Mouse (Mus musculus) frontal cortex, postnatal 25 days (tissue): ENCODE results near the gene Ogg1.
A peak's percentile ranks its signal among the peaks of the same experiment; 100 is the strongest.

Source experiments
- DNase-seq, 2 experiments: peaks; one replicate each; pipeline ENCODE4 v3.0.0; 2022; ENCODE audit warnings: low spot score in 2 of 2

Ogg1 gene

DNA sequence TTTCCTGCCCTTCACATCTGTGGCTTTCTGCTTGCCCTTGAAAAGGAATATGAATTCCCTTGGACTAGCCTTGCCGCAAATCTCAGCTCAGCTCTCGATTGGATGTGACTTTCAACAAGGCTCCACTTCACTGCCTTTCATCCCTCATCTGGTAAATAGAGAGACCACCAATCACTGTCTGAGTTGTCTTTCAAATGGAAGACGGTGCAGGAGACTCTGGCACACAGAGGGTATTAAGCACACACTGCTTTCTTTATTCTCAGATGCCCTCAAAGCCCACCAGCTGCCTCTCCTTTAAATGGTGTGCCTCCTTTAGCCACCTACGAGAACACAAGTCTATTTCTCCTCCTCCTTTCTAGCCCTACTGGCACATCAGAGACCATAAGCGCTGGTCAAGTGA is 41.8 kb downstream of the Ogg1 start:
- DNase-seq, result no peak

DNA sequence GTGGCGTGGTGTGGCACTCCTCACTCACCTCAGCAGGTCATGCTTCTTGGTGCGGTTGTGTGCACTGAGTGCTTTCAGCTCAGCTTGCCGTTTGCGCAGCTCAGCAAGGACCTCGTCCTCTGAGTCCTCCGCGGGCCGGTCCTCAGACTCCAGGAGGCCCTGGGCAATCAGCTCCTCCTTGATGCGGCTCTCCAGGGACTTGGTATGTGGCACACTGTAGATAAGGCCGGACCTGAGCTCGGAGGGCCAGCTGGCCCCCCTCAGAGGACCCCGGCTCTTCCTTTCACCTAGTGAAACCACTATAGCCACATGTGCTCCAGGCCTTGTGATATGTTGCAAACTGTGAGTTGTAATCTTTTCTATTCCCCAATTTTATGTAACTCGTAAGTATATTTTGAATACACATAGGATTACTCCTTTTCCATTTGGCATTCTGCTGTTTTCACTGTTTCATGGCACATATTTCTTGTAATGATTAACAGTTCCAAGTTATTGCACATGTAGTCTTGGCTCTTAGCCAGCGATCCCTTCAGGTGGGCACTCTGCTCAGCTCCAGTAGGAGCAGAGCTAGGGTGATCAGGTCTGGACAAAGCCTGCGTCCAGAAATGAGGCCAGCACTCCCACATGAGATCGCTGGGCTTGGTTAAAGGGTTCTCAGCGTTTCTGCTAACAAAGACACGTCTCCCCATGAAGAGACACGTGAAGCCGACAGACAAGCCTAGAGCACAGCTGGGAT is 43.6 kb downstream of the Ogg1 start:
- no peak for DNase-seq

- DNase-seq, result no peak
Measured at GRCm38 (mm10) chr6:113373491-113373890, 46.7 kb downstream of the Ogg1 start.

DNA sequence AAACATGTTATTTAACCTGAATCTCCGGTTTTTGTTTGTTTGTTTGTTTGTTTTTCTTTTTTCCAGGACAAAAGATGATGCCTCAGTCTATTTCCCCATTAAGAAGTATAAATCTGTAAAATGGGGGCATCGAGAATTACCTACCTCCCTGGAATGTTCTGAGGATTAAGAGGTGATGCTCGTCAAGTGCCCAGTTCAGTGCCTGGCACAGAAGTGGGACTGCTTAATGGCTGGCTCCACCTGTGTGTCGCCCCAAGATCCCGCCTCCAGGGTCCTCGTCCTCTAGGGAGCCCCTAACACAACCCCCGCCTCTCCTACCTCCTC is 50.4 kb downstream of the Ogg1 start:
- DNase-seq, result no peak

GRCm38 (mm10) chr6:113377496-113378385 is 51.0 kb downstream of the Ogg1 start, which contains the start of the genes Tada3 and Arpc4:
Tada3 (minus strand) TSS chr6:113377883.
Arpc4 (plus strand) TSS chr6:113378115.
- peak; percentile 83 to 84 for DNase-seq

DNA sequence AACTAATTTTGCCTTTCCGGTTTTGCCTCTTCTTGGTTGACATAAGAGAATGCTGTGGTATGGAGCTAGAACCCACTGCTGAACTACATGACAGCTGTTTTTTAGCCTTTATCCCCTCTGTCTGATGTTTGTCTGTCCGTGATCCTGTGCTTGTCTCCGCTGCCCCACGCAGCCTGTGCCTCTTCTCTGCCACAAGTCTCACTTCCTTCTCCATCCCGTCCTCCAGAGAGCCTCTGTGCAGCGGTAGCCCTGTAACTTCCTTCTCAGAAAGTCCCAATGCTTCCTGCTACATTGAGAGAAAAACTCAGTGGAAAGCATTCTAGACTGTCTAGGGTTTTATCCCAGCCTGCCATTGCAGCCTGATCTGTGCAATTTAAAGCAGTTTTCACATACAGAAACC is 52.5 kb downstream of the Ogg1 start:
- DNase-seq, result no peak

DNA sequence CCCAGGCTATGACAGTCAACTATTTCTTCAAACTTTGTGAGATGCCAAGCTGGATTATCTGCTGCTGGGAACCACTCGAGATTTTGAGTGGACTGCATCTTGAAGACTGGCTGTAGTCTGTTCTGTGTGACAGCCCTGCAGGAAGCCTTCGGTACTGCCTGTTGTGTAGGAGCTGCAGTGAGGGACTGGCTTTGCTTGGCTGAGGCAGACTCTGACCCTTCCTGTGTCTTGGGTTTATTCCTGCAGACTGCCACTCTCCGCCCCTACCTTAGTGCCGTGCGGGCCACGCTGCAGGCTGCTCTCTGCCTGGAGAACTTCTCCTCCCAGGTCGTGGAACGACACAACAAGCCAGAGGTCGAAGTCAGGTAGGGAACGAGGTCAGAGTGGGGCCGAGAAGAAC is 53.7 kb downstream of the Ogg1 start:
- no peak for DNase-seq

- no peak for DNase-seq
Measured at GRCm38 (mm10) chr6:113384351-113384927, 57.7 kb downstream of the Ogg1 start.
